Comparison of ENCODE assay signal across 31 mouse cellular contexts in genomic region chr17:48371621-48372020, GRCm38 (mm10). TPM values are rescaled to one million over a fixed set of nuclear protein-coding genes. Genes with fewer than 3 reads are reported as not detected.
"Had no signal": no experiment of that assay in that cellular context is flagged by ENCODE, and none has a peak within 500 bp of the region (broad histone marks: within the 10 kb centered on the region; RNA-seq: fewer than 3 reads in every experiment).

No protein-coding gene starts in this region.

- H3K9ac ChIP-seq: embryonic facial prominence, embryonic 12.5 days; embryonic facial prominence, embryonic 13.5 days; embryonic facial prominence, embryonic 15.5 days; forebrain, embryonic 12.5 days; forebrain, embryonic 13.5 days; forebrain, embryonic 15.5 days; forebrain, postnatal 0 days had no signal

- H3K4me2 ChIP-seq: embryonic facial prominence, embryonic 12.5 days; embryonic facial prominence, embryonic 13.5 days; embryonic facial prominence, embryonic 15.5 days; forebrain, embryonic 12.5 days; forebrain, embryonic 13.5 days; forebrain, embryonic 15.5 days had no signal

- H3K27me3 ChIP-seq: embryonic facial prominence, embryonic 12.5 days; embryonic facial prominence, embryonic 13.5 days; embryonic facial prominence, embryonic 15.5 days; forebrain, embryonic 12.5 days; forebrain, embryonic 13.5 days; forebrain, embryonic 15.5 days had no signal

- H3K4me1 ChIP-seq: embryonic facial prominence, embryonic 10.5 days; embryonic facial prominence, embryonic 12.5 days; embryonic facial prominence, embryonic 13.5 days; embryonic facial prominence, embryonic 15.5 days; forebrain, embryonic 10.5 days; forebrain, embryonic 12.5 days; forebrain, embryonic 13.5 days; forebrain, embryonic 15.5 days had no signal

- ATAC-seq: forebrain, embryonic 13.5 days; forebrain, embryonic 14.5 days; forebrain, embryonic 15.5 days; forebrain, embryonic 16.5 days; forebrain, postnatal 0 days had no signal

- H3K9me3 ChIP-seq: embryonic facial prominence, embryonic 10.5 days; embryonic facial prominence, embryonic 12.5 days; embryonic facial prominence, embryonic 13.5 days; embryonic facial prominence, embryonic 15.5 days; forebrain, embryonic 10.5 days; forebrain, embryonic 13.5 days; forebrain, embryonic 15.5 days had no signal

- H3K36me3 ChIP-seq: embryonic facial prominence, embryonic 10.5 days; embryonic facial prominence, embryonic 12.5 days; embryonic facial prominence, embryonic 13.5 days; embryonic facial prominence, embryonic 15.5 days; forebrain, embryonic 10.5 days; forebrain, embryonic 12.5 days; forebrain, embryonic 15.5 days had no signal

- H3K27ac ChIP-seq: embryonic facial prominence, embryonic 10.5 days; embryonic facial prominence, embryonic 12.5 days; embryonic facial prominence, embryonic 13.5 days; embryonic facial prominence, embryonic 15.5 days; forebrain, embryonic 10.5 days; forebrain, embryonic 12.5 days; forebrain, embryonic 13.5 days; forebrain, embryonic 15.5 days; gastrocnemius, adult 2 months; heart, adult 2 months had no signal

- DNase-seq: cerebellum, adult 2 months; cerebellum, adult 8-10 months; cerebellum, adult 9-10 months; cerebellum, adult 9-11 months; cerebellum, postnatal 10 days; cerebellum, postnatal 14 days; cerebellum, postnatal 25 days; cerebellum, postnatal 36 days; embryo, embryonic 11 days; forebrain, postnatal 0 days; gastrocnemius, adult 2 months; gastrocnemius, postnatal 10 days; gastrocnemius, postnatal 14 days; gastrocnemius, postnatal 25 days; gastrocnemius, postnatal 36 days; heart, adult 11 months; heart, adult 18-20 months; heart, adult 2 months had no signal

- H3K4me3 ChIP-seq: embryonic facial prominence, embryonic 10.5 days; embryonic facial prominence, embryonic 12.5 days; embryonic facial prominence, embryonic 13.5 days; embryonic facial prominence, embryonic 15.5 days; erythroblast, embryonic 14.5 days; forebrain, embryonic 10.5 days; forebrain, embryonic 12.5 days; forebrain, embryonic 13.5 days; forebrain, embryonic 15.5 days; gastrocnemius, adult 2 months; heart, adult 2 months had no signal

RNA-seq across cellular contexts. Expression of gene Treml1, which starts 11.9 kb away (rescaled TPM):
- polyA plus RNA-seq: forebrain, postnatal 0 days had no signal

RNA-seq across cellular contexts. Expression of gene B430306N03Rik, which starts 55.7 kb away (rescaled TPM):
- polyA plus RNA-seq: embryonic facial prominence, embryonic 10.5 days; embryonic facial prominence, embryonic 11.5 days; embryonic facial prominence, embryonic 13.5 days; forebrain, embryonic 11.5 days; forebrain, embryonic 12.5 days; forebrain, embryonic 14.5 days; forebrain, embryonic 16.5 days had no signal
